Mouse (Mus musculus) subcutaneous adipose tissue, adult 2 months (tissue): Measurements from ENCODE around the gene Tex45. TPM values are rescaled to one million over a fixed set of nuclear protein-coding genes. Genes with fewer than 3 reads are reported as not detected.

Experiments
- polyA plus RNA-seq: library from polyadenylated mRNA; depleted of rRNA; stranded (reverse); fragments of >200 nt; gene quantifications from 2 replicates; pipeline ENCODE4 v1.2.3, GENCODE M21; 2012; ENCODE audit warnings: low replicate concordance; rRNA removed

Gene Tex45
- 0.08 and 0.10 TPM in 2 replicates for polyA plus RNA-seq

GRCm38 (mm10) chr8:3470562-3470961 is at the start of gene Tex45:
Gene Tex45, plus strand, starts transcription at chr8:3470862.

GRCm38 (mm10) chr8:3467006-3467885 is 3.4 kb upstream of the Tex45 start, which contains the start of gene Pex11g:
Gene Pex11g, minus strand, starts transcription at chr8:3467680.

GRCm38 (mm10) chr8:3492901-3493844 is 22.5 kb downstream of the Tex45 start, which contains the start of gene Zfp358:
Gene Zfp358, plus strand, starts transcription at chr8:3493138.

GRCm38 (mm10) chr8:3500235-3501090 is 29.8 kb downstream of the Tex45 start, which contains the start of gene Mcoln1:
Gene Mcoln1, plus strand, starts transcription at chr8:3500457.

GRCm38 (mm10) chr8:3515260-3515671 is 44.6 kb downstream of the Tex45 start, which contains the start of gene Pnpla6:
Gene Pnpla6, plus strand, starts transcription at chr8:3515384.

Other genes with a start within 250 kb of the Tex45 start
- 34.9 and 42.6 TPM in 2 replicates for gene Insr, start 191.2 kb upstream of the Tex45 start, polyA plus RNA-seq
- 0.44 and 3.1 TPM in 2 replicates for gene A430078G23Rik, start 117.4 kb upstream of the Tex45 start, polyA plus RNA-seq
- 27.7 and 39.2 TPM in 2 replicates for gene Arhgef18, start 77.9 kb upstream of the Tex45 start, polyA plus RNA-seq
- 10.6 and 21.0 TPM in 2 replicates for gene Pex11g, start 3.2 kb upstream of the Tex45 start, polyA plus RNA-seq
- 51.9 and 73.1 TPM in 2 replicates for gene Zfp358, start 22.3 kb downstream of the Tex45 start, polyA plus RNA-seq
- gene Mcoln1, start 29.6 kb downstream of the Tex45 start, polyA plus RNA-seq: 222 and 262 TPM in 2 replicates
- 66.4 and 94.1 TPM in 2 replicates for gene Pnpla6, start 44.5 kb downstream of the Tex45 start, polyA plus RNA-seq
- 0.19 and 1.7 TPM in 2 replicates for gene C330021F23Rik, start 97.1 kb downstream of the Tex45 start, polyA plus RNA-seq
- gene Camsap3, start 116.4 kb downstream of the Tex45 start, polyA plus RNA-seq: 11.1 and 12.0 TPM in 2 replicates
- 54.1 and 73.9 TPM in 2 replicates for gene Xab2, start 150.5 kb downstream of the Tex45 start, polyA plus RNA-seq
- 9.2 and 12.6 TPM in 2 replicates for gene Pet100, start 150.7 kb downstream of the Tex45 start, polyA plus RNA-seq
- 0.07 TPM in 1 of 2 replicates, not detected in the other for gene Pcp2, start 154.7 kb downstream of the Tex45 start, polyA plus RNA-seq
- 75.2 and 95.5 TPM in 2 replicates for gene Stxbp2, start 160.1 kb downstream of the Tex45 start, polyA plus RNA-seq
- gene Retn, start 184.9 kb downstream of the Tex45 start, polyA plus RNA-seq: 1,062 and 2,972 TPM in 2 replicates
- 0.21 and 0.60 TPM in 2 replicates for gene Mcemp1, start 194.9 kb downstream of the Tex45 start, polyA plus RNA-seq
- 158 and 268 TPM in 2 replicates for gene Fcor, start 201.5 kb downstream of the Tex45 start, polyA plus RNA-seq
- gene Trappc5, start 205.4 kb downstream of the Tex45 start, polyA plus RNA-seq: 34.3 and 36.5 TPM in 2 replicates
- gene Fcer2a, start 223.3 kb downstream of the Tex45 start, polyA plus RNA-seq: 0.36 TPM in 1 of 2 replicates, not detected in the other
- gene Clec4g, start 249.8 kb downstream of the Tex45 start, polyA plus RNA-seq: 0.23 and 0.42 TPM in 2 replicates